Mouse (Mus musculus) liver, postnatal 0 days (tissue): Measurements from ENCODE around the gene Dnttip2.

Experiments
- CTCF ChIP-seq: sonication (generic); IDR thresholded peaks from 2 replicates; pipeline ENCODE4 v1.5.1; 2016; ENCODE audit warnings: antibody characterized with exemption, low read depth
- EP300 ChIP-seq: IDR thresholded peaks from 2 replicates; pipeline ENCODE4 v1.6.1; 2016; ENCODE audit warnings: antibody characterized with exemption, low read depth, mild to moderate bottlenecking

GRCm38 (mm10) chr3:122242876-122243275, 31.3 kb upstream of the Dnttip2 start:
- TF ChIP-seq CTCF (no peak), EP300 (peak; percentile 37; the same call in 1 of the 2 replicates)
